ENCODE assay signal across 17 mouse cellular contexts in the genomic region with DNA sequence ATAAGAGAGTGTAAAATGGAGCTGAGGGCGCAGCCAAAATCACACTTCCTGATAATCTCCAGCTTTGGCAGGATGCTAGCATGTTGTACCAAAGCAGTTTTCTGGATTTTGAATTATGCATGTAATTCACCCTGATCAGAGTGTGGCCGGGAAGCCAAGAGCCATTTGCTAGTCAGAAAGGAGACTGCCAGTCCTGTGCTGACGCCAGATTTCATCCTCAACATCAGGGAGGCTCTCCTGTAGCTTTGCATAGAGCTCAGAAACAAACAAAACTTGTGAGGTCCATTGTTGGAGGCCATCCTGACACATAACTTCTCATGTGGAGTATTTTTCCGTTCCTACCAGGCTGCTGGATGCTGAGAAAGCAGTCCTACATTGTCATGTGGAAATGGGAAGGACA.
DNase-seq lines count a peak whose midpoint lies in the region; ATAC-seq lines count a peak whose summit lies in the region.
"Had no signal": no experiment of that assay in that cellular context is flagged by ENCODE, and none has a peak within 500 bp of the region (broad histone marks: within the 10 kb centered on the region; RNA-seq: fewer than 3 reads in every experiment).

No protein-coding gene starts in this region.

- H3K4me1 ChIP-seq in heart, embryonic 12.5 days (replicated peaks): no peaks in the 10 kb centered on the region
- no peaks in the 10 kb centered on the region for H3K4me1 ChIP-seq in hindbrain, embryonic 13.5 days (replicated peaks)
- H3K4me1 ChIP-seq: forebrain, embryonic 13.5 days; limb, embryonic 12.5 days; midbrain, embryonic 15.5 days had no signal

- no peak overlapping the region for H3K9ac ChIP-seq in heart, embryonic 12.5 days
- no peak overlapping the region for H3K9ac ChIP-seq in hindbrain, embryonic 13.5 days
- H3K9ac ChIP-seq: forebrain, embryonic 13.5 days; limb, embryonic 12.5 days; liver, embryonic 14.5 days; midbrain, embryonic 15.5 days had no signal

- WGBS in heart, embryonic 12.5 days: 69% methylated on average over 4 of the region's 4 CpGs
- WGBS in hindbrain, embryonic 13.5 days: 61% methylated on average over 4 of the region's 4 CpGs

- H3K9me3 ChIP-seq in heart, embryonic 12.5 days (replicated peaks): 0 out of 2 replicates have a peak, but pooled peaks cover 3% of the 10 kb centered on the region
- H3K9me3 ChIP-seq in hindbrain, embryonic 13.5 days: no peaks in the 10 kb centered on the region
- H3K9me3 ChIP-seq: forebrain, embryonic 13.5 days; limb, embryonic 12.5 days; midbrain, embryonic 15.5 days had no signal

- no peak for ATAC-seq in heart, embryonic 12.5 days (ENCODE audit: insufficient number of reproducible peaks, low FRiP score)
- ATAC-seq in hindbrain, embryonic 13.5 days (ENCODE audit: low FRiP score): no peak
- ATAC-seq: forebrain, embryonic 13.5 days; hindbrain, postnatal 0 days; midbrain, embryonic 15.5 days had no signal

- no peak overlapping the region for H3K4me2 ChIP-seq in heart, embryonic 12.5 days
- no peak overlapping the region for H3K4me2 ChIP-seq in hindbrain, embryonic 13.5 days
- H3K4me2 ChIP-seq: forebrain, embryonic 13.5 days; limb, embryonic 12.5 days; midbrain, embryonic 15.5 days had no signal

- H3K36me3 ChIP-seq in heart, embryonic 12.5 days: no peaks in the 10 kb centered on the region
- H3K36me3 ChIP-seq in hindbrain, embryonic 13.5 days: no peaks in the 10 kb centered on the region
- H3K36me3 ChIP-seq: limb, embryonic 12.5 days; midbrain, embryonic 15.5 days had no signal

- no peak overlapping the region for H3K27ac ChIP-seq in heart, embryonic 12.5 days (ENCODE audit: poor library complexity, severe bottlenecking)
- H3K27ac ChIP-seq in hindbrain, embryonic 13.5 days: no peak overlapping the region
- H3K27ac ChIP-seq: forebrain, embryonic 13.5 days; hindbrain, postnatal 0 days; limb, embryonic 12.5 days; liver, embryonic 14.5 days; midbrain, embryonic 15.5 days had no signal

- H3K4me3 ChIP-seq in heart, embryonic 12.5 days: no peak overlapping the region
- no peak overlapping the region for H3K4me3 ChIP-seq in hindbrain, embryonic 13.5 days
- H3K4me3 ChIP-seq: forebrain, embryonic 13.5 days; limb, embryonic 12.5 days; midbrain, embryonic 15.5 days had no signal

- H3K27me3 ChIP-seq in heart, embryonic 12.5 days (replicated peaks): no peaks in the 10 kb centered on the region
- no peaks in the 10 kb centered on the region for H3K27me3 ChIP-seq in hindbrain, embryonic 13.5 days
- H3K27me3 ChIP-seq: limb, embryonic 12.5 days; midbrain, embryonic 15.5 days had no signal

- peak; percentile 5 to 7 for DNase-seq in cerebellum, postnatal 14 days
- no peak for DNase-seq in cerebellum, adult 9-11 months
- DNase-seq in heart, adult 8-10 months (ENCODE audit: low spot score): peak; percentile 11
- peak; percentile 47 for DNase-seq in urinary bladder, postnatal 14 days (ENCODE audit: low spot score)
- no peak for DNase-seq in urinary bladder, adult 18-20 months (ENCODE audit: low spot score in 2 of 2)
- DNase-seq in spleen, postnatal 14 days (ENCODE audit: low spot score in 2 of 2): no peak
- DNase-seq: cerebellum, adult 8-10 months; embryo, embryonic 11 days; kidney, adult 11 months; kidney, postnatal 10 days had no signal

Comparison
In these comparisons a context has a peak if more than half of its experiments do, and no peak if none do; other contexts are left out.
1. DNase-seq: peak in cerebellum, postnatal 14 days (2 of 2), heart, adult 8-10 months (single experiment) and urinary bladder, postnatal 14 days (single experiment); none in cerebellum, adult 9-11 months (single experiment), urinary bladder, adult 18-20 months (0 of 2) and spleen, postnatal 14 days (0 of 2).